Mouse (Mus musculus) lung, postnatal 0 days (tissue): ENCODE data around the gene Slc27a2.

Experiments
- CTCF ChIP-seq: IDR thresholded peaks from 2 replicates; pipeline ENCODE4 v1.5.1; 2016; ENCODE audit warnings: antibody characterized with exemption, mild to moderate bottlenecking
- EP300 ChIP-seq: IDR thresholded peaks from 2 replicates; pipeline ENCODE4 v1.6.1; 2016; ENCODE audit warnings: antibody characterized with exemption, mild to moderate bottlenecking, control low read depth

GRCm38 (mm10) chr2:126552357-126553290, at the start of gene Slc27a2:
- no peak for TF ChIP-seq CTCF
- TF ChIP-seq EP300 = no peak
